ENCODE assay signal across 14 mouse cellular contexts in the genomic region with DNA sequence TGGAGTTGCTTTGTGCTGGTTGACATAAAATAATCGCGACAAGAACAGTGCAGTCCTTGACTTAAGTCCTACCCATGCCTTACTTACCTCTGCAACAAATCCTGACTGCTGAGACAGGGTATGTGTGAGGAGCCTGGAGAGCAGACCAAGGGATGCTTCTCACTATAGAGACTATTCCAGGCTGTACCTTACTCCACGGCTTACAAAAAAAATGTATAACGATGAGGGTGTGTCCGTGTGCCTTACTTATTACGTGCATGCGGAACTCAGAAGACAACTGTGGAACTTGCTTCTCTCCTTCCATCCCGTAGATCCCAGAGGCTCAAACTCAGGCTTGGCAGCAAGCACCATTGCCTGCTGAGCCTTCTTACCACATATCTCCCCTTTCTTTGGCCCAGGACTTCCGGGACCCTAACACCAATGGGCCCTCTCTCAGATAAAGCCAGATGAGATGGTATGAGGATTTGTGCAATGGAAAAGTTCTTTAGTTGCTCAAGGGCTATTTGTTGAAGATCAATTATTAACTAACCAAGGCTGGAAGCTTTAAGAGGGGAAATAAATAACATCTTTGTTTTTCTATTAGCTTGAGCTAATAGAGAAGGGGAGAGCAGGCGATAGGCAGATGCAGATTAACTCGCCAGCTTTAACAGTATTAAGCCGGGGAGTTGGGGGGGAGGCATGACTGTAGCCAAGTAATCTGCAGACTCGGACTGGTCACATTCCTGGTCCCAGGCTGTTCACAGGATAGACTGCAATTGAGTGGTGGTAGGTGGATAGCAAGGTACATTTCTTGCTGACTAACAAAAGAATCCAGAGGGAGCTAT. TPM values are rescaled to one million over a fixed set of nuclear protein-coding genes. Genes with fewer than 3 reads are reported as not detected.
DNase-seq lines count a peak whose midpoint lies in the region; ATAC-seq and TF ChIP-seq lines count a peak whose summit lies in the region.
"Had no signal": no experiment of that assay in that cellular context is flagged by ENCODE, and none has a peak within 500 bp of the region (broad histone marks: within the 10 kb centered on the region; RNA-seq: fewer than 3 reads in every experiment).

No protein-coding gene starts in this region.

- TF ChIP-seq EP300 in heart, adult 2 months (IDR thresholded peaks at IDR 0.05; ENCODE audit: insufficient read depth, low read depth, low read length), result no peak

- peak; percentile 13 for DNase-seq in heart, adult 11 months
- no peak for DNase-seq in heart, adult 2 months
- peak; percentile 47 for DNase-seq in kidney, postnatal 14 days
- peak; percentile 60 for DNase-seq in retina, postnatal 1 day
- DNase-seq in embryo, embryonic 10 days (ENCODE audit: low spot score), result no peak
- no peak for DNase-seq in adrenal gland, adult 2 months
- DNase-seq in heart, adult 9 months (ENCODE audit: low spot score in 2 of 2), result no peak
- DNase-seq: adrenal gland, postnatal 14 days; gastrocnemius, postnatal 10 days; midbrain, embryonic 14.5 days; right cerebral cortex, postnatal 14 days had no signal

- H3K4me1 ChIP-seq in heart, adult 2 months (ENCODE audit: control insufficient read depth, insufficient read depth, low read length), result no peaks in the 10 kb centered on the region
- 0 out of 2 replicates have a peak, but pooled peaks cover 3% of the 10 kb centered on the region for H3K4me1 ChIP-seq in intestine, postnatal 0 days (replicated peaks; ENCODE audit: control insufficient read depth, insufficient read depth, low read length)
- H3K4me1 ChIP-seq: forebrain, embryonic 12.5 days; heart, embryonic 13.5 days had no signal

- no peak for TF ChIP-seq POLR2A in heart, adult 2 months (IDR thresholded peaks at IDR 0.05; ENCODE audit: insufficient read depth, low read depth, low read length)

- H3K9ac ChIP-seq in heart, adult 2 months (ENCODE audit: low read depth, low read length), result no peak overlapping the region
- no peak overlapping the region for H3K9ac ChIP-seq in intestine, postnatal 0 days (ENCODE audit: low read depth, low read length)
- H3K9ac ChIP-seq: forebrain, embryonic 12.5 days; heart, embryonic 13.5 days had no signal

- ATAC-seq in intestine, postnatal 0 days, result peak; percentile 55

- H3K9me3 ChIP-seq in intestine, postnatal 0 days (ENCODE audit: control insufficient read depth), result no peaks in the 10 kb centered on the region

- H3K27me3 ChIP-seq in heart, adult 2 months (ENCODE audit: control insufficient read depth, insufficient read depth, low read length), result no peaks in the 10 kb centered on the region
- no peaks in the 10 kb centered on the region for H3K27me3 ChIP-seq in intestine, postnatal 0 days (replicated peaks; ENCODE audit: control insufficient read depth, insufficient read depth, low read length)
- H3K27me3 ChIP-seq: forebrain, embryonic 12.5 days; heart, embryonic 13.5 days had no signal

- no peaks in the 10 kb centered on the region for H3K79me2 ChIP-seq in heart, adult 2 months (replicated peaks; ENCODE audit: control insufficient read depth, insufficient read depth, low read length)

- WGBS in heart, adult 2 months, result 79% methylated on average over 13 of the region's 13 CpGs
- WGBS in intestine, postnatal 0 days, result 52% methylated on average over 13 of the region's 13 CpGs

- intact Hi-C loops in heart, adult 2 months (cut with DNase I), result no loop called here

- no peak overlapping the region for H3K4me3 ChIP-seq in heart, adult 2 months
- peak overlapping the region; percentile 12; the same call in 1 of the 2 replicates for H3K4me3 ChIP-seq in intestine, postnatal 0 days (ENCODE audit: low read depth, low read length)
- H3K4me3 ChIP-seq: forebrain, embryonic 12.5 days; heart, embryonic 13.5 days had no signal

- H3K4me2 ChIP-seq in intestine, postnatal 0 days (replicated peaks; ENCODE audit: low read depth), result peak overlapping the region; percentile 54
- H3K4me2 ChIP-seq: forebrain, embryonic 12.5 days; heart, embryonic 13.5 days had no signal

- TF ChIP-seq CTCF in heart, adult 2 months (IDR thresholded peaks at IDR 0.05), result no peak
- TF ChIP-seq CTCF in intestine, postnatal 0 days (IDR thresholded peaks at IDR 0.05; ENCODE audit: low read depth), result no peak

- no peaks in the 10 kb centered on the region for H3K36me3 ChIP-seq in heart, adult 2 months (ENCODE audit: control insufficient read depth, insufficient read depth, low read length)
- no peaks in the 10 kb centered on the region for H3K36me3 ChIP-seq in intestine, postnatal 0 days (ENCODE audit: control insufficient read depth, insufficient read depth)
- H3K36me3 ChIP-seq: forebrain, embryonic 12.5 days; heart, embryonic 13.5 days had no signal

- no peak overlapping the region for H3K27ac ChIP-seq in heart, adult 2 months
- no peak overlapping the region for H3K27ac ChIP-seq in intestine, postnatal 0 days (ENCODE audit: low read depth, low read length)
- H3K27ac ChIP-seq: forebrain, embryonic 12.5 days; heart, embryonic 13.5 days had no signal

RNA-seq across cellular contexts. Expression of a gene that starts 23.2 kb away (rescaled TPM):
- 1 to 10 TPM; 3.8 to 4.9 TPM for total RNA-seq in heart, adult 2 months (2021)
- 2.6 and 3.1 TPM in 2 replicates for polyA plus RNA-seq in heart, adult 2 months (2012; rRNA removed)
- 12.6 and 13.4 TPM in 2 replicates for polyA plus RNA-seq in intestine, postnatal 0 days (2015; fragmentation: Nextera tagmentation; extraction: Ambion mirVana)
- total RNA-seq in adrenal gland, adult 2 months (2021), result 10 to 100 TPM; 20.0 to 24.9 TPM
- polyA plus RNA-seq in adrenal gland, adult 2 months (2012; rRNA removed), result 1.7 and 1.9 TPM in 2 replicates

Comparison
In these comparisons a context has a peak if more than half of its experiments do, and no peak if none do; other contexts are left out.
1. DNase-seq: peak in heart, adult 11 months (single experiment), kidney, postnatal 14 days (single experiment) and retina, postnatal 1 day (single experiment); none in heart, adult 2 months (0 of 2), embryo, embryonic 10 days (single experiment), adrenal gland, adult 2 months (single experiment) and heart, adult 9 months (0 of 2).